Mouse (Mus musculus): ENCODE measurements around the gene Spo11. TPM values are rescaled to one million over a fixed set of nuclear protein-coding genes. Genes with fewer than 3 reads are reported as not detected.

Gene Spo11
- total and polyA plus RNA-seq, 3 experiments = not detected

- no peaks in the 10 kb centered on the region for H3K9me3 ChIP-seq (replicated peaks)
- H3K27me3 ChIP-seq (ENCODE audit: insufficient read depth, low read length) = no peaks in the 10 kb centered on the region
- H3K4me1 ChIP-seq (ENCODE audit: insufficient read depth, low read depth, low read length) = peaks cover 79% of the 10 kb centered on the region
- DNase-seq (ENCODE audit: low spot score) = no peak
- TF ChIP-seq CTCF (IDR thresholded peaks at IDR 0.05; ENCODE audit: low read depth, low read length) = no peak
- TF ChIP-seq POLR2AphosphoS5 (IDR thresholded peaks at IDR 0.05; ENCODE audit: insufficient replicate concordance, low read depth, low read length) = no peak
- no peak for TF ChIP-seq TAL1 (conservative IDR thresholded peaks at IDR 0.05; ENCODE audit: low read depth, low read length)
- TF ChIP-seq GATA1 (IDR thresholded peaks at IDR 0.05; ENCODE audit: borderline replicate concordance, low read length) = no peak
- no peak for TF ChIP-seq GATA2 (IDR thresholded peaks at IDR 0.05; ENCODE audit: borderline replicate concordance, low read depth, low read length)
- peaks cover 76% of the 10 kb centered on the region for H3K36me3 ChIP-seq (replicated peaks)
- ATAC-seq (ENCODE audit: extremely low read depth, insufficient number of reproducible peaks, low FRiP score, poor library complexity, severe bottlenecking) = no peak
- H3K4me3 ChIP-seq (ENCODE audit: low read depth, low read length) = peak overlapping the region; percentile 94
These were observed 47.4 kb downstream of the Spo11 start for GRCm38 (mm10) chr2:173024938-173025337.

- TF ChIP-seq GATA1 (IDR thresholded peaks at IDR 0.05; ENCODE audit: borderline replicate concordance, low read length) (no peak), POLR2AphosphoS5 (IDR thresholded peaks at IDR 0.05; ENCODE audit: insufficient replicate concordance, low read depth, low read length) (no peak), TAL1 (conservative IDR thresholded peaks at IDR 0.05; ENCODE audit: low read depth, low read length) (no peak), CTCF (IDR thresholded peaks at IDR 0.05; ENCODE audit: low read depth, low read length) (no peak), GATA2 (IDR thresholded peaks at IDR 0.05; ENCODE audit: borderline replicate concordance, low read depth, low read length) (no peak)
- Histone ChIP-seq H3K4me1 (ENCODE audit: insufficient read depth, low read depth, low read length) (peaks cover 83% of the 10 kb centered on the region), H3K9me3 (replicated peaks) (no peaks in the 10 kb centered on the region), H3K4me3 (ENCODE audit: low read depth, low read length) (peak overlapping the region; percentile 94; the same call in 1 of the 2 replicates), H3K36me3 (replicated peaks) (peaks cover 90% of the 10 kb centered on the region), H3K27me3 (ENCODE audit: insufficient read depth, low read length) (no peaks in the 10 kb centered on the region)
- no peak for DNase-seq (ENCODE audit: low spot score)
- no peak for ATAC-seq (ENCODE audit: extremely low read depth, insufficient number of reproducible peaks, low FRiP score, poor library complexity, severe bottlenecking)
These were observed 48.8 kb downstream of the Spo11 start for GRCm38 (mm10) chr2:173026286-173026685.

GRCm38 (mm10) chr2:173026688-173027131, 49.2 kb downstream of the Spo11 start:
- Histone ChIP-seq H3K4me1 (ENCODE audit: insufficient read depth, low read depth, low read length) (peaks cover 87% of the 10 kb centered on the region), H3K9me3 (replicated peaks) (no peaks in the 10 kb centered on the region), H3K36me3 (replicated peaks) (peaks cover 94% of the 10 kb centered on the region), H3K27me3 (ENCODE audit: insufficient read depth, low read length) (no peaks in the 10 kb centered on the region), H3K4me3 (ENCODE audit: low read depth, low read length) (peak overlapping the region; percentile 94; the same call in 1 of the 2 replicates)
- DNase-seq (ENCODE audit: low spot score) (peak; percentile 74), ATAC-seq (ENCODE audit: extremely low read depth, insufficient number of reproducible peaks, low FRiP score, poor library complexity, severe bottlenecking) (peak; percentile 42)
- TF ChIP-seq POLR2AphosphoS5 (IDR thresholded peaks at IDR 0.05; ENCODE audit: insufficient replicate concordance, low read depth, low read length) (no peak), CTCF (IDR thresholded peaks at IDR 0.05; ENCODE audit: low read depth, low read length) (no peak), GATA1 (IDR thresholded peaks at IDR 0.05; ENCODE audit: borderline replicate concordance, low read length) (no peak), TAL1 (conservative IDR thresholded peaks at IDR 0.05; ENCODE audit: low read depth, low read length) (no peak), GATA2 (IDR thresholded peaks at IDR 0.05; ENCODE audit: borderline replicate concordance, low read depth, low read length) (no peak)

- no peak for ATAC-seq (ENCODE audit: extremely low read depth, insufficient number of reproducible peaks, low FRiP score, poor library complexity, severe bottlenecking)
- DNase-seq (ENCODE audit: low spot score) = no peak
- Histone ChIP-seq H3K4me3 (ENCODE audit: low read depth, low read length) (peak overlapping the region; percentile 94; the same call in 1 of the 2 replicates), H3K9me3 (replicated peaks) (no peaks in the 10 kb centered on the region), H3K4me1 (ENCODE audit: insufficient read depth, low read depth, low read length) (peaks cover 93% of the 10 kb centered on the region), H3K27me3 (ENCODE audit: insufficient read depth, low read length) (no peaks in the 10 kb centered on the region), H3K36me3 (replicated peaks) (peaks cover 100% of the 10 kb centered on the region)
- TF ChIP-seq GATA1 (IDR thresholded peaks at IDR 0.05; ENCODE audit: borderline replicate concordance, low read length) = no peak
- no peak for TF ChIP-seq CTCF (IDR thresholded peaks at IDR 0.05; ENCODE audit: low read depth, low read length)
- no peak for TF ChIP-seq POLR2AphosphoS5 (IDR thresholded peaks at IDR 0.05; ENCODE audit: insufficient replicate concordance, low read depth, low read length)
- TF ChIP-seq TAL1 (conservative IDR thresholded peaks at IDR 0.05; ENCODE audit: low read depth, low read length) = no peak
- TF ChIP-seq GATA2 (IDR thresholded peaks at IDR 0.05; ENCODE audit: borderline replicate concordance, low read depth, low read length) = no peak
These were observed 49.8 kb downstream of the Spo11 start for GRCm38 (mm10) chr2:173027169-173027823.

- Histone ChIP-seq H3K4me1 (ENCODE audit: insufficient read depth, low read depth, low read length) (peaks cover 99% of the 10 kb centered on the region), H3K4me3 (ENCODE audit: low read depth, low read length) (peak overlapping the region; percentile 47; the same call in 1 of the 2 replicates), H3K9me3 (replicated peaks) (no peaks in the 10 kb centered on the region), H3K27me3 (ENCODE audit: insufficient read depth, low read length) (no peaks in the 10 kb centered on the region), H3K36me3 (replicated peaks) (peaks cover 100% of the 10 kb centered on the region)
- DNase-seq (ENCODE audit: low spot score) = no peak
- TF ChIP-seq GATA2 (IDR thresholded peaks at IDR 0.05; ENCODE audit: borderline replicate concordance, low read depth, low read length) = no peak
- no peak for TF ChIP-seq POLR2AphosphoS5 (IDR thresholded peaks at IDR 0.05; ENCODE audit: insufficient replicate concordance, low read depth, low read length)
- no peak for TF ChIP-seq GATA1 (IDR thresholded peaks at IDR 0.05; ENCODE audit: borderline replicate concordance, low read length)
- no peak for TF ChIP-seq TAL1 (conservative IDR thresholded peaks at IDR 0.05; ENCODE audit: low read depth, low read length)
- TF ChIP-seq CTCF (IDR thresholded peaks at IDR 0.05; ENCODE audit: low read depth, low read length) = no peak
- ATAC-seq (ENCODE audit: extremely low read depth, insufficient number of reproducible peaks, low FRiP score, poor library complexity, severe bottlenecking) = no peak
These were observed 50.5 kb downstream of the Spo11 start for GRCm38 (mm10) chr2:173027824-173028495.

GRCm38 (mm10) chr2:173028508-173029031, 51.1 kb downstream of the Spo11 start:
- ATAC-seq (ENCODE audit: extremely low read depth, insufficient number of reproducible peaks, low FRiP score, poor library complexity, severe bottlenecking) (no peak), DNase-seq (ENCODE audit: low spot score) (no peak)
- Histone ChIP-seq H3K9me3 (replicated peaks) (no peaks in the 10 kb centered on the region), H3K4me3 (ENCODE audit: low read depth, low read length) (peak overlapping the region; percentile 56; the same call in 1 of the 2 replicates), H3K4me1 (ENCODE audit: insufficient read depth, low read depth, low read length) (peaks cover 100% of the 10 kb centered on the region), H3K36me3 (replicated peaks) (peaks cover 100% of the 10 kb centered on the region), H3K27me3 (ENCODE audit: insufficient read depth, low read length) (no peaks in the 10 kb centered on the region)
- TF ChIP-seq TAL1 (conservative IDR thresholded peaks at IDR 0.05; ENCODE audit: low read depth, low read length) (no peak), POLR2AphosphoS5 (IDR thresholded peaks at IDR 0.05; ENCODE audit: insufficient replicate concordance, low read depth, low read length) (no peak), CTCF (IDR thresholded peaks at IDR 0.05; ENCODE audit: low read depth, low read length) (no peak), GATA1 (IDR thresholded peaks at IDR 0.05; ENCODE audit: borderline replicate concordance, low read length) (no peak), GATA2 (IDR thresholded peaks at IDR 0.05; ENCODE audit: borderline replicate concordance, low read depth, low read length) (no peak)
